Mouse (Mus musculus): ENCODE measurements at regions not wholly inside any gene's neighbourhood (a gene's known extent, or its start where the extent isn't known, plus 50 kb on each side); places are given as distances from the start of the nearest gene placed in this dataset.
A peak's percentile ranks its signal among the peaks of the same experiment; 100 is the strongest.

DNA sequence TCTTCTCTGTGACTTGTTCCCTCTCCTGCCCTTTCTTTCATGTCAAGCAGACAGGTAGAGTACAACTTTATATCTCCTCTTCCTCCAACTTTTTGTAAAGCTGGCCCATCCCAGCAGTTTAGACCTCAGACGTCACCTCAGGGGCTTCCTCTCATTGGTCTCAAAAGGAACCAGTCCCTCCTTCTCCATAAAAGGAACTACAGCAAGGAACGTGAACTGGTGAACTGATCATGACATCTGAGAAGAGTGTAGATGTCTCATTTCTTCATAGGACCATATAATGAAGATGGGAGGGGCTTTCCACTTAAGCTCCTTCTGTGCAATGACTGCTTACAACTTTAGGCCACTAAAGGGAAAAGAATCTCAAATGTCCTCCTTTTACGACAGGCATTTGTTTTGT, 153.0 kb downstream of the Ly86 start:
- no peak overlapping the region for H3K4me3 ChIP-seq (ENCODE audit: low read depth, low read length)
- H3K36me3 ChIP-seq (ENCODE audit: control insufficient read depth, insufficient read depth), result no peaks in the 10 kb centered on the region
- H3K27me3 ChIP-seq (ENCODE audit: control insufficient read depth, insufficient read depth, low read depth, low read length), result no peaks in the 10 kb centered on the region
- H3K27ac ChIP-seq (ENCODE audit: low read length), result no peak overlapping the region
- H3K9ac ChIP-seq (ENCODE audit: low read depth, low read length), result no peak overlapping the region
- no peaks in the 10 kb centered on the region for H3K4me1 ChIP-seq (ENCODE audit: control insufficient read depth, low read depth, low read length)
- H3K9me3 ChIP-seq (replicated peaks; ENCODE audit: control insufficient read depth, low read length), result no peaks in the 10 kb centered on the region
- ATAC-seq (ENCODE audit: low read depth), result no peak
- 41% methylated on average over 3 of the region's 3 CpGs for WGBS (ENCODE audit: insufficient replicate concordance)
- H3K4me2 ChIP-seq (ENCODE audit: low read depth, low read length), result no peak overlapping the region

- no peak overlapping the region for H3K27ac ChIP-seq (ENCODE audit: low read length)
- H3K36me3 ChIP-seq (ENCODE audit: control insufficient read depth, insufficient read depth), result no peaks in the 10 kb centered on the region
- H3K4me2 ChIP-seq (ENCODE audit: low read depth, low read length), result no peak overlapping the region
- ATAC-seq (ENCODE audit: low read depth), result no peak
- H3K4me1 ChIP-seq (ENCODE audit: control insufficient read depth, low read depth, low read length), result no peaks in the 10 kb centered on the region
- no peak overlapping the region for H3K9ac ChIP-seq (ENCODE audit: low read depth, low read length)
- H3K9me3 ChIP-seq (replicated peaks; ENCODE audit: control insufficient read depth, low read length), result no peaks in the 10 kb centered on the region
- no peak overlapping the region for H3K4me3 ChIP-seq (ENCODE audit: low read depth, low read length)
- no peaks in the 10 kb centered on the region for H3K27me3 ChIP-seq (ENCODE audit: control insufficient read depth, insufficient read depth, low read depth, low read length)
- 51% methylated on average over 4 of the region's 4 CpGs for WGBS (ENCODE audit: insufficient replicate concordance)
These were observed 155.8 kb downstream of the Ly86 start for GRCm38 (mm10) chr13:37500668-37501286.

- WGBS (ENCODE audit: insufficient replicate concordance), result 78% methylated on average over 6 of the region's 6 CpGs
- no peak overlapping the region for H3K27ac ChIP-seq (ENCODE audit: low read length)
- no peaks in the 10 kb centered on the region for H3K9me3 ChIP-seq (replicated peaks; ENCODE audit: control insufficient read depth, low read length)
These were observed 158.4 kb downstream of the Ly86 start for GRCm38 (mm10) chr13:37503449-37503848.

DNA sequence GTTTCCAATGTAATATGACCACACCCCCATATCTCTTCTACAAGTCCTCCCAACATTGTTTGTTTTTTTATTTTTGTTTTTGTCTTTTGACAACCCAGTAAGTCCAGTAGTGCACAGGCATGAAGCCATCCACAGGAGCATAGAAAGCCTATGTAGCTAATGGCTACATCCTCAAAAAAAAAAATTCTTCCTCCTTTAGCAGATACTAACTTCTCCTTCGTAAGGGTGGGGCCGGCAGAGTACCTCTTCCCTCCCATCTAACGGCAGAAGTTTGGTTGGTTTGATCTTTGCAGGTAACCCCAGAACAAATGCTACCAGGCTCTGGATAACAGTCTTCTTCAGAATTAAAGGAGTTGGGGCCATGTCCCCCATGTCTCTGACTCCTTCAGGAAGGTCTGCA, 158.9 kb downstream of the Ly86 start:
- WGBS (ENCODE audit: insufficient replicate concordance), result 16% methylated on average over 3 of the region's 3 CpGs
- Histone ChIP-seq H3K4me1 (ENCODE audit: control insufficient read depth, low read depth, low read length) (peaks cover 5% of the 10 kb centered on the region), H3K9me3 (replicated peaks; ENCODE audit: control insufficient read depth, low read length) (no peaks in the 10 kb centered on the region), H3K27me3 (ENCODE audit: control insufficient read depth, insufficient read depth, low read depth, low read length) (no peaks in the 10 kb centered on the region), H3K4me3 (ENCODE audit: low read depth, low read length) (no peak overlapping the region), H3K27ac (ENCODE audit: low read length) (no peak overlapping the region), H3K4me2 (ENCODE audit: low read depth, low read length) (no peak overlapping the region), H3K9ac (ENCODE audit: low read depth, low read length) (no peak overlapping the region), H3K36me3 (ENCODE audit: control insufficient read depth, insufficient read depth) (no peaks in the 10 kb centered on the region)
- ATAC-seq (ENCODE audit: low read depth), result no peak

More at GRCm38 (mm10) chr13:37503449-37503848, 158.4 kb downstream of the Ly86 start:
- Histone ChIP-seq H3K36me3 (ENCODE audit: control insufficient read depth, insufficient read depth) (no peaks in the 10 kb centered on the region), H3K4me2 (ENCODE audit: low read depth, low read length) (no peak overlapping the region), H3K4me3 (ENCODE audit: low read depth, low read length) (no peak overlapping the region), H3K27me3 (ENCODE audit: control insufficient read depth, insufficient read depth, low read depth, low read length) (no peaks in the 10 kb centered on the region), H3K9ac (ENCODE audit: low read depth, low read length) (no peak overlapping the region), H3K4me1 (ENCODE audit: control insufficient read depth, low read depth, low read length) (peaks cover under 1% of the 10 kb centered on the region; the same call in 1 of the 2 replicates)
- ATAC-seq (ENCODE audit: low read depth), result no peak

- no peaks in the 10 kb centered on the region for H3K36me3 ChIP-seq (ENCODE audit: control insufficient read depth, insufficient read depth)
- H3K4me1 ChIP-seq (ENCODE audit: control insufficient read depth, low read depth, low read length), result peaks cover 9% of the 10 kb centered on the region
- no peak for ATAC-seq (ENCODE audit: low read depth)
- H3K27me3 ChIP-seq (ENCODE audit: control insufficient read depth, insufficient read depth, low read depth, low read length), result no peaks in the 10 kb centered on the region
- no peaks in the 10 kb centered on the region for H3K9me3 ChIP-seq (replicated peaks; ENCODE audit: control insufficient read depth, low read length)
- H3K4me2 ChIP-seq (ENCODE audit: low read depth, low read length), result no peak overlapping the region
- no peak overlapping the region for H3K4me3 ChIP-seq (ENCODE audit: low read depth, low read length)
- no peak overlapping the region for H3K9ac ChIP-seq (ENCODE audit: low read depth, low read length)
- H3K27ac ChIP-seq (ENCODE audit: low read length), result no peak overlapping the region
- 61% methylated on average over 10 of the region's 10 CpGs for WGBS (ENCODE audit: insufficient replicate concordance)
These were observed 159.4 kb downstream of the Ly86 start for GRCm38 (mm10) chr13:37504373-37504772.

DNA sequence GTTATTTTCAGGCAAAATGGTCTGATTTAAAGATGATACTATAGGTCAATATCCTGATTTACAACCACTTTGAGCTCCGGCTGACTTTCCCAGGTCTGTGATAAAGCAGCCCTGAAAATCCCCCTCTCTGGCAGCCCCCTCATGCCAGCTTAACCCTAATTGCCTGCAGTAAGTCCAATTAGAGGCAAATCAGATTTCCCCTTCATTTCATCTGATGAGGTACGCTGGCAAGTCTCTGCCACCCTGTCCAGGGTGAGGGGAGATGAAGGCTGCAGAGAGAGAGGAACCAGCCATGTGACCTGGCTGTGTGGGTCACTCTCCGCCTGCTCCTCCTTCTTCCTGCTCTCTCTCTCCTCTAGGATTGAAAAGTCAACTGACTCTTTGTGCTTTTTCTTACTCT, 160.6 kb downstream of the Ly86 start:
- ATAC-seq (ENCODE audit: low read depth), result no peak
- Histone ChIP-seq H3K36me3 (ENCODE audit: control insufficient read depth, insufficient read depth) (no peaks in the 10 kb centered on the region), H3K4me1 (ENCODE audit: control insufficient read depth, low read depth, low read length) (peaks cover 13% of the 10 kb centered on the region), H3K27me3 (ENCODE audit: control insufficient read depth, insufficient read depth, low read depth, low read length) (no peaks in the 10 kb centered on the region), H3K9ac (ENCODE audit: low read depth, low read length) (no peak overlapping the region), H3K4me2 (ENCODE audit: low read depth, low read length) (no peak overlapping the region), H3K27ac (ENCODE audit: low read length) (peak overlapping the region; percentile 45), H3K4me3 (ENCODE audit: low read depth, low read length) (no peak overlapping the region), H3K9me3 (replicated peaks; ENCODE audit: control insufficient read depth, low read length) (no peaks in the 10 kb centered on the region)
- 66% methylated on average over 3 of the region's 3 CpGs for WGBS (ENCODE audit: insufficient replicate concordance)

DNA sequence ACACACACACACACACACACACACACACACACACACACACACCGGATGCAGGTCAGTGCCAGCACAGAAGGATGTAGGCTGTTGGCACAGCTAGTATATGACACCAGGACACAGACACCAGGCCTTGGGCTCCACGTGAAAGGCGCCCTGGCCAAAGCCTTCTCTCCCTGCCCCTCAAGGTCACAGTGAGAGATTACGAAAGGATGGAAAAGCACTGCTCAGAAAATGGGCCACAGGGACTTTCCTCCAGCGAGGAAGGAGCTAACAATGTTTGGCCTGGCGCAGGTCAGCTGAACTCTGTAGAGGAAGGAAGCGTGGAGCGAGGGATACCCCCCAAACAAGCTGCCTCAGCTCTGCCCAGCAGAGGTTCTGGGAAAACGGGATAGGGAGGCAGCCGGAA, 161.0 kb downstream of the Ly86 start:
- H3K4me1 ChIP-seq (ENCODE audit: control insufficient read depth, low read depth, low read length), result peaks cover 13% of the 10 kb centered on the region
- 49% methylated on average over 10 of the region's 10 CpGs for WGBS (ENCODE audit: insufficient replicate concordance)
- no peak overlapping the region for H3K4me2 ChIP-seq (ENCODE audit: low read depth, low read length)
- ATAC-seq (ENCODE audit: low read depth), result peak; percentile 33; the same call in 1 of the 2 replicates
- no peaks in the 10 kb centered on the region for H3K9me3 ChIP-seq (replicated peaks; ENCODE audit: control insufficient read depth, low read length)
- peak overlapping the region; percentile 45 for H3K27ac ChIP-seq (ENCODE audit: low read length)
- H3K27me3 ChIP-seq (ENCODE audit: control insufficient read depth, insufficient read depth, low read depth, low read length), result no peaks in the 10 kb centered on the region
- H3K9ac ChIP-seq (ENCODE audit: low read depth, low read length), result no peak overlapping the region
- H3K4me3 ChIP-seq (ENCODE audit: low read depth, low read length), result no peak overlapping the region
- no peaks in the 10 kb centered on the region for H3K36me3 ChIP-seq (ENCODE audit: control insufficient read depth, insufficient read depth)

GRCm38 (mm10) chr13:37506701-37507100, 161.7 kb downstream of the Ly86 start:
- ATAC-seq (ENCODE audit: low read depth), result no peak
- no peak overlapping the region for H3K4me3 ChIP-seq (ENCODE audit: low read depth, low read length)
- H3K9me3 ChIP-seq (replicated peaks; ENCODE audit: control insufficient read depth, low read length), result no peaks in the 10 kb centered on the region
- 58% methylated on average over 8 of the region's 8 CpGs for WGBS (ENCODE audit: insufficient replicate concordance)
- H3K4me2 ChIP-seq (ENCODE audit: low read depth, low read length), result no peak overlapping the region
- no peaks in the 10 kb centered on the region for H3K27me3 ChIP-seq (ENCODE audit: control insufficient read depth, insufficient read depth, low read depth, low read length)
- peaks cover 13% of the 10 kb centered on the region for H3K4me1 ChIP-seq (ENCODE audit: control insufficient read depth, low read depth, low read length)
- no peak overlapping the region for H3K9ac ChIP-seq (ENCODE audit: low read depth, low read length)
- peak overlapping the region; percentile 1; the same call in 1 of the 2 replicates for H3K27ac ChIP-seq (ENCODE audit: low read length)
- H3K36me3 ChIP-seq (ENCODE audit: control insufficient read depth, insufficient read depth), result no peaks in the 10 kb centered on the region

- Histone ChIP-seq H3K4me1 (ENCODE audit: control insufficient read depth, low read depth, low read length) (peaks cover 13% of the 10 kb centered on the region), H3K27ac (ENCODE audit: low read length) (no peak overlapping the region; the same call in 1 of the 2 replicates), H3K4me3 (ENCODE audit: low read depth, low read length) (no peak overlapping the region), H3K36me3 (ENCODE audit: control insufficient read depth, insufficient read depth) (no peaks in the 10 kb centered on the region), H3K27me3 (ENCODE audit: control insufficient read depth, insufficient read depth, low read depth, low read length) (no peaks in the 10 kb centered on the region), H3K9ac (ENCODE audit: low read depth, low read length) (no peak overlapping the region), H3K9me3 (replicated peaks; ENCODE audit: control insufficient read depth, low read length) (no peaks in the 10 kb centered on the region), H3K4me2 (ENCODE audit: low read depth, low read length) (no peak overlapping the region)
- no peak for ATAC-seq (ENCODE audit: low read depth)
- 47% methylated on average over 5 of the region's 5 CpGs for WGBS (ENCODE audit: insufficient replicate concordance)
These were observed 162.1 kb downstream of the Ly86 start for GRCm38 (mm10) chr13:37507146-37507545.

Measured in liver, embryonic 16.5 days (tissue).